Mouse (Mus musculus) embryo, embryonic 9.5 days (tissue): ENCODE measurements around the gene Mtap.

ENCODE experiments used
- DNase-seq: peaks from one replicate; pipeline ENCODE4 v3.0.0-alpha.2; 2017; ENCODE audit errors: extremely low spot score

Gene Mtap

DNA sequence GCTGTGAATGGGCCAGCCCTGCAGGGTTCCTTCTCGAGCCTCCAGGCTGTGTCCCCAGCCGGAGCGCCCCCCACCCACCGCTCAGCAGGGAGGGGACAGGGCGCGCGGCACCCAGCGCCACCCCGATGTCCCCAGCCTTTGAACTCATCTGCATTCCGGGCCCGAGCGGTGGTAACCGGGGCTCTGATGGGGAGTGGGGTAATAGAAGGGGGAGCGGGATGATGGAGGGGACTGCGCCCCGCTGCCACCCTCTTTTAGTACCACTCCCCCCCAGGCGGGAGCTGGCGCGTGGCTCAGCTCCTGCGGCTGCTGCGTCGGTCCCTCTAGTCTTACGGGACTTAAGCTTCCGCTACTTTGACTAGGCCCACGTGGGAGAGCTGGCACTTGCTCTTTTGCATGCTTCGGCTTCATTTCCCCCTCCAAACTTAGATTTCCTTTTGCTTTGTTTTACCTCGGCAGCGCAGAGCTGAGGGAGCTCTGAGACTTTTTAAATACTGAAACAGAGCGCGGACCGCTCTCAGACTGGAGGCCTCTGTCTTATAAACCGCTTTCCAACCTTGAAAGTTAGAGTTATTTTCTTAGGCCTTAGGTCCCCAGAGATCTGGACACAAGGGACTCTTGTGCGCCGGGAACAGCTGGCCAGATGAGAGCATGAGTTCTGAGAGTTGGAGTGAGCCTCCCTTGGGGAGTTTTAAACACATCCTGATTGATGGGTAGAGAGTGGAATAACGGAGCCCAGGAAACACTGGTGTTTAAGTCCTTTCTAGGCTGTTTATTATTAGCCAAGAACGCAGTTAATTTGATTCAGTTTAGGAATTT is 829 bp downstream of the Mtap start:
- peak; percentile 48 for DNase-seq

DNA sequence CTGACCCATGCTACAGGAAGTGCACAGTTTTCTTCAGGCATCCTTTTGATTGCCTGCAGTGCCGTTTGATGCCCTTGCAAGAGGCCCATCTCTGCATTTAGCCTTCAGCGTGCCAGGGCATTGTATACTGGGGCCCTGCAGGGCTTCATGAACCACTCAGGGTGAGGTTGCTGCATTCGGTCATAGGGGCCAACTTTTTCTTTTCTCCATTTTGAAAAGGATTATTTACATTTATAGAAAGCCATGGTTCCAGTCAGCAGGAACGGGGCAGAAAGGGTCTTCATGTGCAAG is 1.4 kb downstream of the Mtap start:
- DNase-seq = no peak

DNA sequence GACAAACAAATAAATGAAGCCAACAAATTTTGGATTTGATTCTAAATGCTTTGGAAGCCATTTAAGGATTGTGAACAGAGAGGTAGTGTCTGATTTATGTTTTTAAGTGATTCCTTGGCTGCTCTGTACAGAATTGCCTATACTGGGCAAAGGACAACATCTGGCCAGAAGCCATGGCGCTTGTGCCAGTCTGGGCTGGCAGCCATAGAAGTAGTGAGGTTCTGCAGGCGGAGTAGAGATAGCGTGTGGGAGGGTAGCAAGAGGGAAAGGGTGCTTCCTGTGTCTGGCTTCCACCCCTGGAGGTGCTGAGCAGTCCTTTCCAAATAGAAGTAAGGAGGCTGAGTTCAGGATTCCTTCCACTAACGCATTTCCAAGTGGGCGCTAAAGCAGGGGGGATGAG is 3.9 kb downstream of the Mtap start:
- DNase-seq = no peak

DNA sequence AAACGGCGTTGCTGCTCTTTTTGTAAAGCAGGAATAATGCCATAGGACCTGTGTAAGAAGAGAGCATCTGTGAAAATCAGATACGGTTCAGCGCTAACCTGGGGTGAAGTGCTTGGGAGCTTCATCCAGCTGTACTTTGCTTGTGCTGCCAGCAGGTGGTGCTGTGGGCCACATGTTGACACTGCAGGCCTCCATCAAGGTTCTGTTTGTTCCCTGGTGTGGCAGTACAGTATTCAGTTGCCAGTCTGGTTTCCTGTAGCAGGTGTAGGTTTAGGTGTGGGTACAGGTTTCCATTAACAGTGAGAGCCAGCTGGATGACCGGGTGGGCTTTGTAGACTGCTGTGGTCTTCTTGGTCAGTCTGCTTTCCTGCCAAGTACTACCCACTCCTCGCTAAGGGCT is 8.5 kb downstream of the Mtap start:
- peak; percentile 67 for DNase-seq

DNA sequence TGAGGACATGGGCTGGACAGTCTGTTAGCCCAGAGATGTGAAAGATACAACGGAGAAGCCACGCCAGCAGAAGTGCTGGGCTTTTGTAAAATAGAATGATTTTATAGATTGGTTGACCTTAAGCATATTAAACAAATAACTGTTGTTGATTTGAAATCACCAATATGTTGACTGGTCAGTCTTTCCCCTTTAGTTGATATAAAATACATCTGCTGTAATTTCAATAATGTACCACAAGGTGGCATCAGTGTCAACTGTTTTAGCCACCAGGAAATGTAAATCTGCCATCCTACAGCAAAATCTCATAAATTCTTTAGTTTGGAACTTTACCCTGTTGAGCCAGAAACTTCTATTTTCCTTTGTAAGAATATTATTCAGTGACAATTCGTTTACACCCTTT is 9.4 kb downstream of the Mtap start:
- DNase-seq = peak; percentile 28

DNA sequence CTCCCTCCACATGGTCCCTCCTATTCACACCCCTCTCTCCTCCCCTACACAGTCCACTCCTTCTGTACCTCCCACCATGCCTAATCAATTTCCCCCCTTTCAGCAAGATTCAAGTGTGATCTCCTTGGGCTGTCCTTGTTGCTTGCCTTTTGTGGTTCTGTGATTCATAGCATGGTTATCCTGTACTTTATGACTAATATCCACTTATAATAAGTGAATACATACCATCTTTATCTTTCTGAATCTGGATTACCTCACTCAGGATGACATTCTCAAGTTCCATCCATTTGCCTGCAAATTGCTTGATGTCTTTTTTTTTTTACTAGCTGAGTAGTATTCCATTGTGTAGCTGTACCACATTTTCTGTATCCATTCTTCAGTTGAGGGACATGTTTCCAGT is 12.3 kb downstream of the Mtap start:
- DNase-seq = no peak

DNA sequence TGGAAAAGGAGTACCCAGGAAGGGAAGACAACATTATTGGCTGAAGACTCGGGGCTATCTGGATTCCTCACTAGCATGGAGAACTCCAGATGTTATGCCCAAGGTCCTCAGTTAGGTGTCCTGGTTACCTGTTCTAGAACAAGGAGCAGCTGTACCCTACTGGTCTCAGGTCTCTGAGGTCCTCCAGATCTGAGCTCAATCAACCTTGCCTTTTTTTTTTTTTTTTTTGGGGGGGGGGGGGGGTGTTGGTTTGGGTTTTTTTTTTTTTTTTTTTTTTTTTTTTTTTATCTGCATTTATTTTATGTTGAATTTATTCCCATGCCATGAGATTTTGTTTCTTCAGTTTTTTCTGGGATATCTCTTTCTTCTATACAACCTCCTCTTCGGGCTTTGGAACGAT is 24.5 kb downstream of the Mtap start:
- no peak for DNase-seq

DNA sequence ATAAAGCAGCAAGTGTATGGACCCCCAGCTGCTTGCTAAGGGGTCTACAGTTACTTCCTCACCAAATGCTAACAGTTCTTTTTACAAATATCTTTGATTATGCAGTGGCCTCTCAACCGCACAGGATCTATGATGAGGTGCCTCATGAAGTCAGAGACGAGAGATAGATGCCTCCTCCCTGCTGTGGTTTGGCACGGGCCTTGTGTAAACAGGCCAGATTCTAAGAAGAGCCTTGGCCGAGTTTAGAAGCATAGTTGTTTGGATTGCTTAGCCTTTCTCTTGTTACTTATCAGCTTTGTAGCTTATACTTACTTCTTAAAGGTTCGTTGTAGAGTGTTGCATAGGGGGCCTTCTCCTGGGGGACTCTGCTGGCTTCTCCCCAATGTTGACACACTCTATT is 25.6 kb downstream of the Mtap start:
- DNase-seq = no peak

DNA sequence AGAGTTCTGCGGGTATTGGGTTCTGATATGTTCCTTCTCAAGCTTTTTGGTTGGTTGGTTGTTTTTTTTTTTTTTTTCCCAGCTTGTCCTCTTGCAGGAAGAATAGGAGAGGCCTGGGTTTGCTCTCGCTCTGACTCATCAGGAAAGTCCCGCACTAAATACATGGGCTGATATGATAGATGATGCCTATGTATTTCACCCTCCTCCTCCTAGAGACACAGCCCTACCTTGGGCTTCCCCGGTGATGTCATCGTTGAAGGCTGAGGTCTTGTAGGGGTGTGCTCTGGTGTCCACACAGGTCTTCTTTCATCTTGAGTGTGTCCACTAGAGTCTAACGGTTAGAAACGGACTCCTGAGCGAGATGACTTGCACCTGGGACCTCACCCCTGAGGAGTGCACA is 26.7 kb downstream of the Mtap start:
- DNase-seq = no peak

DNA sequence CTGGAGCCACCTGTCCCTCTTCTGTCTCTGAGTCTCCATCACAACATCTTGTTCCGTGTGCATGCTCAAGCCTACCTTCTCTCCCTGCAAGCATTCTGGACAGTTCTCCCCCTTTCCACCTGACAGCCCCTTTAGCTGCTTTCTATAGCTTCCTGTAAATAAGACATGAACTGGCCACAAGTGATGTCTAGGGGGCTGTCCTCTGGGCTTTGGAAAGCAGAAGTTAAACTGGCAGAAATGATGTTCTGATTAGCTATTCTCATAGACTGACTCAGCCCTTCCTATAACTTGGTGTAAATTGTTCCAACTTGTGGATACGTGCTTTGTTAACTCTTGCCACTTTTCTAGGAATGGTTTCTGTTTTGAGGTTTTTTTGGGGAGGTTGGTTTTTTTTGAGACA is 27.8 kb downstream of the Mtap start:
- no peak for DNase-seq

DNA sequence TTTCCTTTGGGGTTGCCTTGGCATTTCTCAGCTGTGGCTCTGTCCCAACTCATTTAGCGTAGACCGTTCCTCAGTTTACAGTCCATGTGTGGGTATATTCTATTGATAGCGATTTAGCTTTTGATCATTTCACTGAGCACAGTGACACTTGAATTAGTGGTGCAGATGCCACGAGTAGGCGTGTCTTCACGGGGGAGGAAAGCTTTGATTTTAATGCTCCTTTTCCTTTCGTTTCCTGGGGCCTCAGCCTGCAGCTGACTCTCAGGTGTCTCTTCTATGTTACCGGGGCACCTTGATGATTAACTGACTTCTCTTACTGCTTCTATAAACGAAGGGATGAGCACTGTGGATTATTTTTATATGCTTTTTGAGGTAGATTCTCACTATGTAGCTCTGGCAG is 32.0 kb downstream of the Mtap start:
- no peak for DNase-seq

DNA sequence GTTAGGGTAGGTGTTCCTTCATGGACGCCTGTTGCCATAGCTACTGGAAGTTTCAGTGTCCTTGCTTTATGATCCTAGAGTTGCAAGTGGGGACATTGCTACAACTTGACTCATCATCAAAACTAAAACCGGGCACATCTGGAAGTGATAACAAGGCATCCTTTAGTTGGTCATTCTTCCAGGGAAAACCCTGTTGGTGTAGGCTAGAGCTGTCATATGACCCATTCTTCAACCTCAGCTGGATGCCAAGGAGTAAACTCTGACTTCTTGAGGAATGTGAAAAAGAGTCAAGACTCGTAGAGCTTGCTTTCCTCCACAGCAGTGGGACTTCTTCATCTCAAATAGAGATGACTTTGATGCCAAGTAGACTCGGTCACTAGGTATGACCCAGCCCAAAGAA is 32.8 kb downstream of the Mtap start:
- no peak for DNase-seq

DNA sequence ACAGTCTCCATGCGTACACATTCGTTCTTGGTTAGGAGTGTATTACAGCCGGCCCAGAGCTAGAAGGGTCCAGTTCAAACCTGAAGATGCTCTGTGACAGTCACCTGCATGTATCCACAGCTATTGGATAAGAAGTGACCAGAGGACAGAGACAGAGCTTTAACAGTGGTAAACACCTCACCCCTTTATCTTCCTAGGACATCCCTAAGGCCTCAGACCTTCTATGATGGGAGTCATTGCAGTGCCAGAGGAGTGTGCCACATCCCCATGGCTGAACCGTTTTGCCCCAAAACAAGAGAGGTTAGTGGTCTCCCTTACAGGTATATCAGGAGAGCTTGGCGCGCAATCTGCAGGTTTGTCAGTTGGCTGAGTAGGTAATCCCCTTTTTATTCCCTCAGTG is 34.0 kb downstream of the Mtap start:
- no peak for DNase-seq

DNA sequence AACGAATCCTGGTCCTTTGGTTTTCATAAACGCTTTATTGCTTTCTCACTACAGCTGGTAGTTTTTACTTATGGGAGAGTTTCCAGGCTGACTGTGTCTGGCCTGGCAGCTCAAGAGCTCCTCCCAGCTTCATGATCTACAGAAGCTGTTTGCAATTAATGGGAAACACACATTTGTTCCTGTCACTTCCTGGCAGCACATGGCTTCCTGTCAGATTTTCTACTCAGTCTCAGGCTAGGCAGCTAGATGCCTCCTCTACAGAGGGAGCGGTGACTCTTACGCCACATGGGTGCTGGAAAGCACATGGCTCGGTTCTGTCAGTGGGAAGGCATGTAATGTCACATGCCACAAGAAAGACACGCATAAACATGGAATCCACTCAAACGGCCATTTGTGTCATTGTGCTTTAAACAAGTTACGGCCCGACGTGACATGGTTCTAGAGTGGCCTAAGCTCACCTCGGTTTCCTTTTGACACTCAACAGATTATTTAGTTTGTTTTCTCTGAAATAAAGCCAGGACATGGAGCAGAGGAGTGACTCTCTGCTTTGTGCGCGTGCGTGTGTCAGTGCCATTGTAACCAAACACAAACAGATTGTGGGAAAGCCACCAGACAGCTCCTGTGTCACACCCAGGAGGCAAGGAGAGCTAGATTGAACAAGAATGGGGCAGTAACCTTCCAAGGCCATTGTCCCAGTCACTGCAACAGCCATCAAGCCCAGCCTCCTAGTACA is 36.1 kb downstream of the Mtap start:
- no peak for DNase-seq

DNA sequence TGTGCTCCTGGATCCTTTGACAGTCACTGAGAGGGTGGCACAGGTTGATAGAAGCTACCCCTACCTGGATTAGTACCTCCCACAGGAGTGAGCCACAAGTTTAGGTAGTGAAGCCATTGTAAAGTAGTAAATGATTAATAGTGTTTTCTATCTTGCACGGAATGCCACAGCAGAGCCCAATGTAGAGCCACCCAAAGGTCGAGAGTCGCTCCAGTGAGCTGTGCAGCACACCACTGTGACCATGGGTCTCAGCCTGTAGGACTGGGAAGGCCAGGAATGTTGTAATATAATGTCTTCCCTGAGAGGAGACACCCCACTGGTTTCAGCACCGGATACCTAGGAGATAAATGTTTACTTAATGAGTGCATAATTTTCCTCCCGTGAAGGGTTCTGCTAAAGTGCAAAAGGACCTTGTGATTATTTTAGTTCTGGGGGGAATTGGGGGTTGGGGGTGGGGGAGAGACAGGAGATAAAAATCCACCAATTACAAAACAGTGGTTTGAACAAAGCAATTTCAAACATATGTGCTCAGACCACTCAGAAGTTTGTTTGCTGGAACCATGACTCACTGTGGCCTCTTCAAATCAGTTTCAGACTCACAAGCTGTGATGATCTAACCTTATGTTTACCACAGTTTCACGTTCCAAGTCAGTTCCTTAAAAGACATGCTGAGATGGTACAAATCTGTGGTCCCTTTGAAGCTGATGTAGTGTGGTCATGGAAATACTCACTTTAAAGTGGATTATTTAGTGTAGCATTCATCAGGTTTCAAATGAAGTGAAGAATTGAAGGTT is 40.8 kb downstream of the Mtap start:
- DNase-seq = no peak

DNA sequence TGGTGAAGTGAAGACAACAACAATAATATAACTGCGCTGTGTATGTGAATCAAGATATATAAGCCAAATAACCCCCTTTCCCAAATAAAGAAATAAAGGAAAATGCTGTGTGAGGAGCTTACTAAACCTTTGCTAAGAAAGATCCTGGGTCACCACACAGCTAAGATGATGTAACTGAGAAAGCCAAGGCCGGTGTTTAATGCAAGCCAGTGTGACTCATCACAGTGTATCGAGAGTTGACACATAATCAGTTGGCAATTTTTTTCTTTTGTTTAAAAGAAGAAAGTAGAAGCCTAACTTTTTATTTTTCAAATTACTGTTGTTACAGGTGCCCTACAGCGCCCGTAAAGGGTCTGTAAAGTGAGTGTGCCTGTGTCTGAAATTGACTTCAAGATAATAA is 43.2 kb downstream of the Mtap start:
- no peak for DNase-seq

DNA sequence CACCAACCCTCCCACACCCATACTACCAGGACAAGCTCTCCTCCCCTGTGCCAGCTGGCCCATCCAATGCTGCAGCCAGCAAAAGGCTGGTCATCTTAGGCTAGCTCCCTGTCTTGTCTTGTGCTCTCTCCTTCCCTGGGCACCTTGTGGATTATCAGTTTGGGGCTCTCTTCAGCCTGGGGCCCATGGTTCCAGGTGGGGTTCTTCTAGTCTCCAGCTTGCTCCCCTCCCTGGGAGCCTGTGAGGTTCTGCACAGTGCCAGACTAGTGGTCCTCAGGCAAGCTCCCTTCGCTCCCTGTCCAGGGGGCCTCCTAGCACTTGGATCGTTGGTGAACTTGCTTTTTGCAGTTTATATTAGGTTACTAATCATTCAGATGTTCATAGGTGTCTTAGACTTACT is 44.7 kb downstream of the Mtap start:
- no peak for DNase-seq

DNA sequence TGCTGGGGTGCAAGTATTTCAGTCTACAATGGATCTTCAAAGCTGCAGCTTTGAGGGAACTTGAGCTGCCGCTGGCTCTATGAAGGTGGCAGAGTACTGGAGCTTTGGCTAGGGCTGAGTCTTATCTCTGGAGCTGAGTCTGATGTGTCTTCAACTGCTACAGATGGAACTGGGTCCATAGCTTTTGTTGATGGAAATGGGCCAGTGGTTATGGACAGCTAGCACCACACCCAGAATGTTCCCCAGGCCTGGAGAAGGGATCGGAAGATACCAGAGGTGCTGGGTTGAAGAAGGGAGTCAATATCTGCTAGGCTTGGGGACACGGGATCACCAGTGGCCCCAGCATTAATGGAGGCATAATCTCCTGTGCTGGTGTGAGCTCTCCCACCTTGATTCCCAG is 45.6 kb downstream of the Mtap start:
- DNase-seq = no peak

DNA sequence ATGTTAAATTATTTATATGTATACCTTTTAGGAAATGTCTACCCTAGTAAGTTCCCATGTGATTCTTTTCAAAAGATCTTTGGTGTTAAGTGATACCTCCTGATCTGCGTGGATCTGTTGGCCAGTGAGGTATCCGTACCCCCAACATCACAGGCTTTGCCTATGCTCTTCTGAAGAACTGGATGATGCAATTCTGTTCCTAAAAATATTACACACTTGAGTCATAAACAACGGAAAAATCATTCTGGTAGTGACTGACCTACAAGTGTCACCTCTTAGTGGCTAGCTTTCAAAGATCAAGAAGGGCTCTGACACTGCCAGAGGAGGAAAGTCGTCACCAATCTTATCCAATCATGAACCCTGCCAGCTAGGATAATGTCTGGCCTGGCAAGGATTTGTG is 58.6 kb downstream of the Mtap start:
- DNase-seq = no peak

DNA sequence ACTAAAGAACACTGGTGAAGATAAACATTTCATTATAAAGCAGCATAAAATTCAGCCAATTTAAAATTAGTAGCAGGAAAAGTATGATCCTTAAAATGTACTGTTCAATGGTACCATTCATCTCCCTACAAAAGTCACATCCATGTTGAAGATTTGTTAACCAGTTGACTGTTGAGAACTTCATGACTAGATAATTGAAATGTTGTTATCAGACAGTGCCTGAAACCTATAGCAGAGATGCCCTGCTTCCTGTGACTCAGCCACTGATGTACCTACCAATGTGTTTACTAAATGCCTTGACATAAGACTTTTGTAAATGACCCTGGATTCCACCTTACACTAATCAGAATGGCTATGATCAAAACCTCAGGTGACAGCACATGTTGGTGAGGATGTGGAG is 60.2 kb downstream of the Mtap start:
- no peak for DNase-seq

DNA sequence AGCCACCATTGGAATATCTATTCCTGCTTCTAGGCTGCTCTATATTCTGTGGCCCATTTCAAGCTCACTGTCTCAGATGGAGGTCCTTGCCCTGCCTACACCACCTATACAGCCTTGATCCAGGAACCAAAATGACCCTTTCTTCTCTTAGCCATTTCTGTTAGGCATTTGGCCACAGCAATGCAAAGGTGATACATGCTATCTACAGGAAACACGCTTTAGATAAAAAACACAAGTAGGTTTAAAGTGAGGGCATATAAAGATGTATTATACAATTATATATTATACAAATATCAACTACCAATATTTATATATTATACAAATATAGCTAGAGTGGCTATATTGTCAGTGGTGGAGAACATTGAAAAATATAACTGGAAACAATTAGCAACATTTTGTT is 63.9 kb downstream of the Mtap start:
- no peak for DNase-seq

DNA sequence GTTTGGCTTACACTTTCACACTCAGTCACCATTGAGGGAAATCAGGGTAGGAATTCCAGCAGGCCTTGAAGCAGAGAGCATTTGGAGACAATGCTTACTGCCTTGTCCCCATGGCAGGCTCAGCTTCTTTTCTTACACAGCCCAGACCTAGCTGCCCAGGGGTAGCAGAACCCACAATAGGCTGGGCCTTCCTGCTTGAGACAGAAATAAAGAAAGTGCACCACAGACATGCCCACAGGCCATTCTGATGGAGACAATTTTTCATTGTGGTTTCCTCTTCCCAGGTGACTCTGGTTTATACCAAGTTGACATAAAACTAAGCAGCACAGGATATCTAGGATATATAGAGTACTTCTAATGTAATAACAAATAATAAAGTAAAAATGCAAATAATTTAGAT is 72.4 kb downstream of the Mtap start:
- DNase-seq = no peak

DNA sequence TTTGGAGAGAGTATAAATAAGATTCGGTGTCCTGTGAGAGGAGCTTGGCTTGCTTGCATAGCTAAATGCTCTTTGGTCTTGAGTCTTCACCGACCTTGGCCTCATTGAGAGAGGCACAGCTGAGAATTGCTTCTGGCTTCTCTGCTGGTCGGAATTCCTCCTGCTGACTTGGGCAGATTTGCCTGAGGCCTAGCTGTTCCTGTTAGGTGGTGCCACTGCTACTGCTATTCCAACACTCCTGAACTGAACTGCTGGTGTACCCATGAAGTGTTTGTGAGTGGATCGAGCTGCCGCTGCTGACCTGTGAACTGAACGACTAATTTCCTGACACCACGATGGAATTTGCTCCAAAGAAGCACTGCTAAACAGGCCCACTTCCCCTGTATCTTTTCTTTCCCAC is 73.4 kb downstream of the Mtap start:
- DNase-seq = no peak
